Mouse (Mus musculus) E14TG2a.4 (cell line): ENCODE results near the gene Gins3.
"Not testable (repeated sequence)": the region's sequence is repeated elsewhere in the genome, so short reads cannot be mapped to it uniquely, and the experiment has no call there.

ENCODE experiments used
- H3K27me3 ChIP-seq: 2 replicates; pipeline ENCODE4 v1.6.1; 2014; ENCODE audit warnings: low read length, control low read depth; ENCODE audit not compliant: insufficient read depth
- H3K36me3 ChIP-seq: 2 replicates; pipeline ENCODE4 v1.6.1; 2014; ENCODE audit warnings: low read length, control low read depth; ENCODE audit not compliant: insufficient read depth
- H3K4me1 ChIP-seq: replicated peaks from 2 replicates; pipeline ENCODE4 v1.6.1; 2014; ENCODE audit warnings: low read depth, low read length, control low read depth
- H3K4me3 ChIP-seq: replicated peaks from 2 replicates; pipeline ENCODE4 v1.5.1; 2014; ENCODE audit warnings: mild to moderate bottlenecking, low read length
- H3K9me3 ChIP-seq: 2 replicates; pipeline ENCODE4 v1.6.1; 2014; ENCODE audit warnings: low read length, control low read depth
- CTCF ChIP-seq: conservative IDR thresholded peaks from 2 replicates; pipeline ENCODE4 v1.5.1; 2014; ENCODE audit warnings: low read length
- NANOG ChIP-seq: IDR thresholded peaks from 2 replicates; pipeline ENCODE4 v1.6.1; 2014; ENCODE audit warnings: borderline replicate concordance, low read length, mixed read lengths
- POU5F1 ChIP-seq: IDR thresholded peaks from 2 replicates; pipeline ENCODE4 v1.6.1; 2014; ENCODE audit warnings: low read length, borderline replicate concordance

Gene Gins3

DNA sequence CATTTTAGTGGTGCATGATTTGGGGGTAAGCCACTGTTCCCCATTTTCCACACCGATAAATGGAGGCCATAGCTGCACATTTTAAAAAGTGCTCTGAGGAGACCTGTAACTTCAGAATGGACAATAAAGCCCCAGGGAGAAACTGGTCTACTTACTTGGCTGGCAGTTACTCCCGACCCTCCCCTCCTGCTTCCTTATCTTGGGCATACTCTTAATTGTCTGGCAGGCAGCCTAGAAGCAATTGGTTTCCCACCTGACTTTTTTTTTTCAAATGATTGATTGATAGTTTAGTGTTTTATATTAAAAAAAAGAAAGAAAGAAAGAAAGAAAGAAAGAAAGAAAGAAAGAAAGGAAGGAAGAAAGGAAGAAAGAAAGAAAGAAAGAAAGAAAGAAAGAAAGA lies 24.3 kb downstream of the Gins3 start:
- Histone ChIP-seq H3K27me3 (peaks cover 15% of the 10 kb centered on the region; the same call in 1 of the 2 replicates), H3K4me1 (0 out of 2 replicates have a peak, but pooled peaks cover 3% of the 10 kb centered on the region), H3K4me3 (no peak overlapping the region), H3K36me3 (no peaks in the 10 kb centered on the region), H3K9me3 (no peaks in the 10 kb centered on the region)
- TF ChIP-seq POU5F1 = no peak
- no peak for TF ChIP-seq NANOG
- TF ChIP-seq CTCF = no peak

DNA sequence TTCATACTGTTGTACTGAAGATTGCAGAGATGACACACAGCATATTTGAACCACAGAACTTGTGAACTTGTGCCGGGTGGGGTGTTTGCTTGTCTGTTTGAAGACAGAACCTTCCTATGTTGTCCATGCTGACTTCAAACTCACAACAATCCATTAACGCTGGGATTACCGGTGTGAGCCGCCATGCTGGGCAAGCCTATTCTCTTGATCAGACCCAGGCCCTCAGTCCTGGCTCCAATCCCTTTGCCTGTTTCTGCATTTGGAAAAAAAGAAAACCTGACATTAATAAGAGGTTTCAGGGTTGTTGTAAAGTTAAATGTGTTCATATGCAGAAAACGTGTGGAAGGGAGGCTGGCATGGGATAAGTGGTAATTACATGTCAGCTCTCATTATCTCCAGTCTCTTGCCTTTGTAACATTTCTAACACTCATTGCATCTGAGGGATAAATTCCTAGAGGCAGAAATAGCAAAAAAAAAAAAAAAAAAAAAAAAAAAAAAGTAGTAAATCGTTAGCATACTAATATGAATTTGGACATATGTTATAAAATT lies 27.2 kb downstream of the Gins3 start:
- 0 out of 2 replicates have a peak, but pooled peaks cover 3% of the 10 kb centered on the region for H3K4me1 ChIP-seq
- H3K27me3 ChIP-seq = peaks cover 22% of the 10 kb centered on the region; the same call in 1 of the 2 replicates
- no peaks in the 10 kb centered on the region for H3K9me3 ChIP-seq
- H3K36me3 ChIP-seq = no peaks in the 10 kb centered on the region
- H3K4me3 ChIP-seq = no peak overlapping the region
- TF ChIP-seq POU5F1 (no peak), CTCF (no peak), NANOG (no peak)

DNA sequence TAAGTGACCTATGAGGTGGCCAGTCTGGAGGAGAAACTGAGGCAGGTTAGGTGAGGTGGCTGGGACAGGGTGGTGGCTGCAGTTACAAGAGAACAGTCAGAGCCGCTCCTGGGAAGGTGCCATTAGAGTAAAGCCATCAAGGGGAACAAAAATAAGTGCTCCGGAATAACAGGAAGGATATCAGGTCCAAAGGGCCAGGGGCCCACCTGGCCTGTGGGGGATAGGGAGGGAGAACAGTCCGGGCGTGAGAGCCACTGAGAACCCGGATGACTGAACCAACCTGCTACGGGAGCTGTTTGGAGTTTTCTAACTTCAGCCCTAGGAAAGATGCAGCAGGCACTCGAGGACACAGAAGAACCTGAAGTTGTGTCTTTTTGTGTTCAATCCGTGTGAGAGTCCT lies 27.8 kb downstream of the Gins3 start:
- H3K27me3 ChIP-seq = peaks cover 15% of the 10 kb centered on the region; the same call in 1 of the 2 replicates
- 0 out of 2 replicates have a peak, but pooled peaks cover 3% of the 10 kb centered on the region for H3K4me1 ChIP-seq
- H3K4me3 ChIP-seq = no peak overlapping the region
- H3K36me3 ChIP-seq = no peaks in the 10 kb centered on the region
- no peaks in the 10 kb centered on the region for H3K9me3 ChIP-seq
- TF ChIP-seq NANOG = no peak
- no peak for TF ChIP-seq CTCF
- no peak for TF ChIP-seq POU5F1

DNA sequence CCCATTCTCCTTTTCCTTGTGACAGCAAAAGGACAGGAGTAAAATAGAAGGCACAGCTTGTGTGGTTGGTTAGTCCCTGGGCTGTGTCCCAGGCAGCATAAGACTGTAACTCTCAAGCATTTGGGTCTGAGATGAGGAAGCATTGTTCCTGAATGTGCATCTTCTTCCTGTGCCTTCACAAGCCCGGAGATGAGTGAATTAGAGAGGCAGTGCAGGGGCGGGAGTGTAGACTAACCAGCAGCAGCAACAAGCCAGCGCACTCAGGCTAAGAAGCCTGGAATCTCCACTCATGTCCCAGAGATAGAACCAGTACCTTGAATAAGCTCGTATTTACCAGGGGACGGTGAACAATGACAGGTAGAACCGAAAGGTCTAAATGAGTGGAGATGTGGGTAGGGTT lies 28.3 kb downstream of the Gins3 start:
- H3K27me3 ChIP-seq = peaks cover 11% of the 10 kb centered on the region; the same call in 1 of the 2 replicates
- H3K4me1 ChIP-seq = 0 out of 2 replicates have a peak, but pooled peaks cover 3% of the 10 kb centered on the region
- no peak overlapping the region for H3K4me3 ChIP-seq
- no peaks in the 10 kb centered on the region for H3K36me3 ChIP-seq
- TF ChIP-seq CTCF = no peak
- TF ChIP-seq POU5F1 = no peak
- TF ChIP-seq NANOG = no peak
- no peaks in the 10 kb centered on the region for H3K9me3 ChIP-seq

DNA sequence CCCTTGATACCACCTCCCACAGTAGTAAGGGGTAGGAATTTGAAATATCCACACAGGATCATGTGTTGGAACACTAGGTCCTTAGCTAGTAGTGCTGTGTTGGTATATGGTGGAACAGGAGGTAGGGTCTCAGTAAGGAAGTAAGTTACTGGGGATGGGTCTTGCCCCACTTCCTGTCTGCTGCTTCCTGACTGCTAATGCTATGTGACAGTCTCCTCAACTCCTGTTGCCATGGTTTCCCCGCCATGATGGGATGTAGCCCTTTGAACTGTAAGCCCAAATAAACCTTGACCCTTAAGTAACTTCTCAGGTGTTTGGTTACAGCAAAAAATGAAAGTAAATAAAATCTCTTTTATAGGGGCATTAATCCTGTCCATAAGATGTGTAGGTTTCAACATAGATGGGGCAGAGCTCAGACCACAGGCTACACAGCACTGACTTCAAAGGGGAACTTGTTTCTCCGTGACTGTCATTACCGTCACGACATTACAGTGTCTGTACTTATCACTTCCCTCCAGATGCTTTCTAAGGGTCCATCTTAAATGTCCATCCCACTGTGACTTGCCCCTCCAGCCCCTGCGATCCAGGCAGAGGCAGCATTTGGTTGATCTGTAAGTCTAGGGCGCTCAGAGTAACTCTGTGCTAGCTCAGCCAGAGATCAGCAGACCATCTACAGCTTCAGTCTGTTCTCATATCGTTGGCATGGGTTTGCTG lies 29.8 kb downstream of the Gins3 start:
- Histone ChIP-seq H3K9me3 (no peaks in the 10 kb centered on the region), H3K4me3 (no peak overlapping the region), H3K4me1 (peaks cover 3% of the 10 kb centered on the region; the same call in 1 of the 2 replicates), H3K27me3 (peaks cover 11% of the 10 kb centered on the region; the same call in 1 of the 2 replicates), H3K36me3 (no peaks in the 10 kb centered on the region)
- TF ChIP-seq POU5F1 = no peak
- no peak for TF ChIP-seq CTCF
- no peak for TF ChIP-seq NANOG

DNA sequence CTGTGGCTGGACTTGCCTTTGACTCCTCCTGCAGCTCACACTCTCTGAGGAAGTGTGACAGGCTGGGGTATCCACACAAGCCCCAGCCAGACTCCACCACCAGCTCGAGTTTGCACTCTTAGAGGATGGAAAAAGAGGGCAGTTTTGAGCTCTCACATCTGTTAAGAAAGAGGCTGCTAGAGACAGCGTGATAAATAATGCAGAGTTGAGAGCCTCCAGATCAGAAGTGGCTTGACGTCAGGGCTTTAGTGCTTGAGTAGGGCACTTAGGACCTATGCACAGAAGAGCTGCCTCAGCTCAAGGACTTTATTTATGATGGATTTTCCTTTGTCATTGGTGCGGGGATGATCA lies 30.3 kb downstream of the Gins3 start:
- H3K36me3 ChIP-seq = no peaks in the 10 kb centered on the region
- H3K4me1 ChIP-seq = peaks cover 3% of the 10 kb centered on the region; the same call in 1 of the 2 replicates
- H3K4me3 ChIP-seq = no peak overlapping the region
- TF ChIP-seq NANOG = no peak
- TF ChIP-seq POU5F1 = no peak
- no peak for TF ChIP-seq CTCF
- H3K27me3 ChIP-seq = peaks cover 14% of the 10 kb centered on the region; the same call in 1 of the 2 replicates
- no peaks in the 10 kb centered on the region for H3K9me3 ChIP-seq

DNA sequence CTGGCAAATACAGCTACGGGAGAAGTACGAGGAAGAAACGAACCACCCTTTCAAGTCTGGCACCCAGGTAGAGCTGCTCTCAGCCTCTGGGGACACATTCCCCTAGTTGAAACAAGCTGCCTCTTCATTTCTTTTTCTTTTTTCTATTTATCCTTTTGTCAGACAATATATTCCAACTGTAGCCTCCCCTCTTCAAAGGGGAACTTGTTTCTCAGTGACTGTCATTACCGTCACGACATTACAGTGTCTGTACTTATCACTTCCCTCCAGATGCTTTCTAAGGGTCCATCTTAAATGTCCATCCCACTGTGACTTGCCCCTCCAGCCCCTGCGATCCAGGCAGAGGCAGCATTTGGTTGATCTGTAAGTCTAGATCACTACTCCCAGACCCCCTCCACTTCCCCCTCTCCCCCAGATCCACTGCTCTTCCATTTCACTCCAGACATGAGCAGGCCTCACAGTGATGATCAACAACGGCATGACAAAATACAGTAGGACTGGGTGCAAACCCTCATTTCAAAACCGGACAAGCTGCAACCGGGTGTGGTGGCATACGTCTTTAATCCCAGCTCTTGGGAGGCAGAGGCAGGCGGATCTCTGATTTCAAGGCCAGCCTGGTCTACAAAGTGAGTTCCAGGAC lies 32.7 kb downstream of the Gins3 start:
- H3K36me3 ChIP-seq, H3K4me1 ChIP-seq, H3K9me3 ChIP-seq, H3K4me3 ChIP-seq: not testable (repeated sequence)
- H3K27me3 ChIP-seq = peaks cover 24% of the 10 kb centered on the region

DNA sequence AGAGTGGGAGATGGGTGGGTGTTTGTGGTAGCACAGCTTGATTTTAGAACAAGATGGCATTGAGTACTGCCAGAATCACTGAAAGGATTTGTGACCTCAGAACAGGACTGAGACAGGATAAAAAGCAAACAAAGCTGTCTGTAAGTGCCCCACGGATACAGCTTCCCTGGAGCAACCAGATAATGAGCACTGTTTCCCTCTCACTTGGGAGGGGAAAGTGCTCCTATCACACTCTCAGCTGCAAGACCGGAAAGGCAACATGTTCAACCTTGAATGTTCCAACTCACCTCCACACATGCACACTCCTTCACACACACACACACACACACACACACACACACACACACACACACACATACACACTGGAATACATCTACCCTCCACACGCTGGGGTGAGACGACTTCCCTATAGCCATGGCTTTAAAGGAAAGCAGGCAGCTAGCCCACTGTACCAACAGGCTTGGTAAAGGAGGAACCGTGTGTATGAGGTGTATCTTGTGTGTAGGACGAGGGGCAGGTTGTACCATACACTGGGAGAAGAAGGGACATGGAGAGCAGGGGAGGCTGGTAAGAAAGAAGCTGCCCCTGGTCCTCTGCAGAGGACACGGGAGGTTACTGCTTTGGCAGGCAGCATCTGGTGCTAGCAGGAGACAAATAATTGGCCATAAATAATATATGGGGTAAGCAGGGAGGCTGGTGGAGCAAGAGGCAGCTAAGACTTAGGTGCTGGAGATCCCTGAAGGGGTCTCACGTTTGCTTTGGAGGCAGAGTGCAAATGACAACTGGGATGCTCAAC lies 35.1 kb downstream of the Gins3 start:
- H3K36me3 ChIP-seq = no peaks in the 10 kb centered on the region
- no peak overlapping the region for H3K4me3 ChIP-seq
- H3K27me3 ChIP-seq = peaks cover 41% of the 10 kb centered on the region
- H3K9me3 ChIP-seq = no peaks in the 10 kb centered on the region
- TF ChIP-seq CTCF (no peak), NANOG (no peak), POU5F1 (no peak)
- no peaks in the 10 kb centered on the region; the same call in 1 of the 2 replicates for H3K4me1 ChIP-seq
